Mouse (Mus musculus): ENCODE measurements around the gene Slc35c1. TPM values are rescaled to one million over a fixed set of nuclear protein-coding genes. Genes with fewer than 3 reads are reported as not detected.

The Slc35c1 gene
- polyA plus RNA-seq, 1 experiment = 7.6 TPM

- H3K27ac ChIP-seq (ENCODE audit: insufficient read depth, low read length) = no peak overlapping the region
- no peak overlapping the region for H3K9ac ChIP-seq (ENCODE audit: low read depth, poor library complexity, severe bottlenecking)
- H3K9me3 ChIP-seq (replicated peaks; ENCODE audit: control insufficient read depth, insufficient read depth, low read length, poor library complexity, severe bottlenecking) = no peaks in the 10 kb centered on the region
- H3K36me3 ChIP-seq (ENCODE audit: control insufficient read depth, insufficient read depth, low read length, poor library complexity, severe bottlenecking) = no peaks in the 10 kb centered on the region
- H3K27me3 ChIP-seq (ENCODE audit: control insufficient read depth, insufficient read depth, low read length, poor library complexity, severe bottlenecking) = no peaks in the 10 kb centered on the region
- no peak overlapping the region for H3K4me3 ChIP-seq (ENCODE audit: low read depth, low read length)
- H3K4me1 ChIP-seq (ENCODE audit: control insufficient read depth, insufficient read depth, low read length) = no peaks in the 10 kb centered on the region
- TF ChIP-seq EP300 (IDR thresholded peaks at IDR 0.05; ENCODE audit: insufficient read depth, low read depth, low read length) (no peak), CTCF (IDR thresholded peaks at IDR 0.05; ENCODE audit: low read depth, low read length) (no peak), POLR2A (IDR thresholded peaks at IDR 0.05; ENCODE audit: insufficient read depth, low read length) (no peak)
Observed at GRCm38 (mm10) chr2:92494956-92495355, 34.6 kb upstream of the Slc35c1 start.

- Histone ChIP-seq H3K9me3 (replicated peaks; ENCODE audit: control insufficient read depth, insufficient read depth, low read length, poor library complexity, severe bottlenecking) (no peaks in the 10 kb centered on the region), H3K27me3 (ENCODE audit: control insufficient read depth, insufficient read depth, low read length, poor library complexity, severe bottlenecking) (no peaks in the 10 kb centered on the region), H3K4me3 (ENCODE audit: low read depth, low read length) (no peak overlapping the region), H3K36me3 (ENCODE audit: control insufficient read depth, insufficient read depth, low read length, poor library complexity, severe bottlenecking) (no peaks in the 10 kb centered on the region), H3K9ac (ENCODE audit: low read depth, poor library complexity, severe bottlenecking) (no peak overlapping the region), H3K4me1 (ENCODE audit: control insufficient read depth, insufficient read depth, low read length) (no peaks in the 10 kb centered on the region), H3K27ac (ENCODE audit: insufficient read depth, low read length) (no peak overlapping the region)
- no peak for TF ChIP-seq POLR2A (IDR thresholded peaks at IDR 0.05; ENCODE audit: insufficient read depth, low read length)
- TF ChIP-seq CTCF (IDR thresholded peaks at IDR 0.05; ENCODE audit: low read depth, low read length) = no peak
- TF ChIP-seq EP300 (IDR thresholded peaks at IDR 0.05; ENCODE audit: insufficient read depth, low read depth, low read length) = no peak
Observed at GRCm38 (mm10) chr2:92494423-92494822, 34.1 kb upstream of the Slc35c1 start.

- Histone ChIP-seq H3K9ac (ENCODE audit: low read depth, poor library complexity, severe bottlenecking) (no peak overlapping the region), H3K27me3 (ENCODE audit: control insufficient read depth, insufficient read depth, low read length, poor library complexity, severe bottlenecking) (no peaks in the 10 kb centered on the region), H3K36me3 (ENCODE audit: control insufficient read depth, insufficient read depth, low read length, poor library complexity, severe bottlenecking) (no peaks in the 10 kb centered on the region), H3K4me1 (ENCODE audit: control insufficient read depth, insufficient read depth, low read length) (no peaks in the 10 kb centered on the region), H3K9me3 (replicated peaks; ENCODE audit: control insufficient read depth, insufficient read depth, low read length, poor library complexity, severe bottlenecking) (no peaks in the 10 kb centered on the region), H3K27ac (ENCODE audit: insufficient read depth, low read length) (no peak overlapping the region), H3K4me3 (ENCODE audit: low read depth, low read length) (no peak overlapping the region)
- no peak for TF ChIP-seq EP300 (IDR thresholded peaks at IDR 0.05; ENCODE audit: insufficient read depth, low read depth, low read length)
- no peak for TF ChIP-seq CTCF (IDR thresholded peaks at IDR 0.05; ENCODE audit: low read depth, low read length)
- no peak for TF ChIP-seq POLR2A (IDR thresholded peaks at IDR 0.05; ENCODE audit: insufficient read depth, low read length)
Observed at GRCm38 (mm10) chr2:92493656-92494390, 33.5 kb upstream of the Slc35c1 start.

GRCm38 (mm10) chr2:92491950-92492501, 31.7 kb upstream of the Slc35c1 start:
- Histone ChIP-seq H3K4me1 (ENCODE audit: control insufficient read depth, insufficient read depth, low read length) (no peaks in the 10 kb centered on the region), H3K9ac (ENCODE audit: low read depth, poor library complexity, severe bottlenecking) (no peak overlapping the region), H3K36me3 (ENCODE audit: control insufficient read depth, insufficient read depth, low read length, poor library complexity, severe bottlenecking) (no peaks in the 10 kb centered on the region), H3K27me3 (ENCODE audit: control insufficient read depth, insufficient read depth, low read length, poor library complexity, severe bottlenecking) (no peaks in the 10 kb centered on the region), H3K9me3 (replicated peaks; ENCODE audit: control insufficient read depth, insufficient read depth, low read length, poor library complexity, severe bottlenecking) (no peaks in the 10 kb centered on the region), H3K27ac (ENCODE audit: insufficient read depth, low read length) (no peak overlapping the region), H3K4me3 (ENCODE audit: low read depth, low read length) (no peak overlapping the region)
- TF ChIP-seq POLR2A (IDR thresholded peaks at IDR 0.05; ENCODE audit: insufficient read depth, low read length) (no peak), EP300 (IDR thresholded peaks at IDR 0.05; ENCODE audit: insufficient read depth, low read depth, low read length) (no peak), CTCF (IDR thresholded peaks at IDR 0.05; ENCODE audit: low read depth, low read length) (no peak)

GRCm38 (mm10) chr2:92490541-92490940, 30.2 kb upstream of the Slc35c1 start:
- H3K4me1 ChIP-seq (ENCODE audit: control insufficient read depth, insufficient read depth, low read length) = no peaks in the 10 kb centered on the region
- H3K27ac ChIP-seq (ENCODE audit: insufficient read depth, low read length) = no peak overlapping the region
- H3K9ac ChIP-seq (ENCODE audit: low read depth, poor library complexity, severe bottlenecking) = no peak overlapping the region
- no peaks in the 10 kb centered on the region for H3K36me3 ChIP-seq (ENCODE audit: control insufficient read depth, insufficient read depth, low read length, poor library complexity, severe bottlenecking)
- no peaks in the 10 kb centered on the region for H3K9me3 ChIP-seq (replicated peaks; ENCODE audit: control insufficient read depth, insufficient read depth, low read length, poor library complexity, severe bottlenecking)
- no peaks in the 10 kb centered on the region for H3K27me3 ChIP-seq (ENCODE audit: control insufficient read depth, insufficient read depth, low read length, poor library complexity, severe bottlenecking)
- H3K4me3 ChIP-seq (ENCODE audit: low read depth, low read length) = no peak overlapping the region
- TF ChIP-seq CTCF (IDR thresholded peaks at IDR 0.05; ENCODE audit: low read depth, low read length) = no peak
- TF ChIP-seq POLR2A (IDR thresholded peaks at IDR 0.05; ENCODE audit: insufficient read depth, low read length) = no peak
- no peak for TF ChIP-seq EP300 (IDR thresholded peaks at IDR 0.05; ENCODE audit: insufficient read depth, low read depth, low read length)

GRCm38 (mm10) chr2:92487791-92488190, 27.5 kb upstream of the Slc35c1 start:
- no peaks in the 10 kb centered on the region for H3K4me1 ChIP-seq (ENCODE audit: control insufficient read depth, insufficient read depth, low read length)
- H3K9ac ChIP-seq (ENCODE audit: low read depth, poor library complexity, severe bottlenecking) = no peak overlapping the region
- no peaks in the 10 kb centered on the region for H3K36me3 ChIP-seq (ENCODE audit: control insufficient read depth, insufficient read depth, low read length, poor library complexity, severe bottlenecking)
- no peak overlapping the region for H3K4me3 ChIP-seq (ENCODE audit: low read depth, low read length)
- peaks cover 3% of the 10 kb centered on the region; the same call in 1 of the 2 replicates for H3K27me3 ChIP-seq (ENCODE audit: control insufficient read depth, insufficient read depth, low read length, poor library complexity, severe bottlenecking)
- no peaks in the 10 kb centered on the region for H3K9me3 ChIP-seq (replicated peaks; ENCODE audit: control insufficient read depth, insufficient read depth, low read length, poor library complexity, severe bottlenecking)
- no peak overlapping the region for H3K27ac ChIP-seq (ENCODE audit: insufficient read depth, low read length)
- TF ChIP-seq EP300 (IDR thresholded peaks at IDR 0.05; ENCODE audit: insufficient read depth, low read depth, low read length) (no peak), POLR2A (IDR thresholded peaks at IDR 0.05; ENCODE audit: insufficient read depth, low read length) (no peak), CTCF (IDR thresholded peaks at IDR 0.05; ENCODE audit: low read depth, low read length) (no peak)
